ENCODE assay signal across 36 mouse cellular contexts in the genomic region with DNA sequence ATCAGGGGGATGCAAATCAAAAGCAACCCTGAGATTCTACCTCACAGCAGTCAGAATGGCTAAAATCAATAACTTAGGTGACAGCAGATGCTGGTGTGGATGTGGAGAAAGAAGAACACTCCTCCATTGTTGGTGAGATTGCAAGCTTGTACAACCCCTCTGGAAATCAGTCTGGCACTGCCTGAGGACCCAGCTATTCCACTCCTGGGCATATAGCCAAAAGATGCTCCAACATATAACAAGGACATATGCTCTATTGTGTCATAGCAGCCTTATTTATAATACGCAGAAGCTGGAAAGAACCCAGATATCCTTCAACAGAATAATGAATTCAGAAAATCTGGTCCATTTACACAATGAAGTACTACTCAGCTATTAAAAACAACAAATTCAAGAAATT. TPM values are rescaled to one million over a fixed set of nuclear protein-coding genes. Genes with fewer than 3 reads are reported as not detected.
"Had no signal": no experiment of that assay in that cellular context is flagged by ENCODE, and none has a peak within 500 bp of the region (broad histone marks: within the 10 kb centered on the region; RNA-seq: fewer than 3 reads in every experiment).

No protein-coding gene starts in this region.

RNA-seq across cellular contexts. Expression of a gene that starts 1.7 kb away (rescaled TPM):
- total RNA-seq: gastrocnemius, adult 18-20 months; gastrocnemius, adult 8-10 months; gastrocnemius, postnatal 14 days; gastrocnemius, postnatal 36 days; heart, adult 2 months; heart, postnatal 14 days; heart, postnatal 36 days; hematopoietic stem cell, adult 5-6 weeks; layer of hippocampus, adult 8-10 months; layer of hippocampus, postnatal 14 days; layer of hippocampus, postnatal 36 days; left cerebral cortex, adult 18-20 months; left cerebral cortex, adult 8-10 months; left cerebral cortex, postnatal 10 days; left cerebral cortex, postnatal 25 days; left cerebral cortex, postnatal 4 days; liver, adult 2 months had no signal
- polyA plus RNA-seq: gonadal fat pad, adult 2 months; heart, adult 2 months; heart, embryonic 11.5 days; heart, embryonic 13.5 days; heart, embryonic 15.5 days; heart, postnatal 0 days; hindbrain, embryonic 11.5 days; hindbrain, embryonic 13.5 days; hindbrain, embryonic 15.5 days; inflammation-experienced regulatory T-cells, adult 6 months; intestine, embryonic 15.5 days; intestine, postnatal 0 days; kidney, embryonic 14.5 days; kidney, embryonic 16.5 days; limb, embryonic 11.5 days; limb, embryonic 13.5 days; limb, embryonic 15.5 days; liver, adult 2 months; liver, embryonic 12.5 days; liver, embryonic 14.5 days; liver, embryonic 16.5 days had no signal

RNA-seq across cellular contexts. Expression of a gene that starts 10.5 kb away (rescaled TPM):
- total RNA-seq: gastrocnemius, adult 18-20 months; gastrocnemius, adult 8-10 months; gastrocnemius, postnatal 14 days; gastrocnemius, postnatal 36 days; heart, adult 2 months; heart, postnatal 14 days; heart, postnatal 36 days; hematopoietic stem cell, adult 5-6 weeks; layer of hippocampus, adult 8-10 months; layer of hippocampus, postnatal 14 days; layer of hippocampus, postnatal 36 days; left cerebral cortex, adult 18-20 months; left cerebral cortex, adult 8-10 months; left cerebral cortex, postnatal 10 days; left cerebral cortex, postnatal 25 days; left cerebral cortex, postnatal 4 days; liver, adult 2 months had no signal
- polyA plus RNA-seq: gonadal fat pad, adult 2 months; heart, adult 2 months; heart, embryonic 11.5 days; heart, embryonic 13.5 days; heart, embryonic 15.5 days; heart, postnatal 0 days; hindbrain, embryonic 11.5 days; hindbrain, embryonic 13.5 days; hindbrain, embryonic 15.5 days; inflammation-experienced regulatory T-cells, adult 6 months; intestine, embryonic 15.5 days; intestine, postnatal 0 days; kidney, embryonic 14.5 days; kidney, embryonic 16.5 days; limb, embryonic 11.5 days; limb, embryonic 13.5 days; limb, embryonic 15.5 days; liver, adult 2 months; liver, embryonic 12.5 days; liver, embryonic 14.5 days; liver, embryonic 16.5 days had no signal

RNA-seq across cellular contexts. Expression of a gene that starts 16.5 kb away (rescaled TPM):
- total RNA-seq: gastrocnemius, adult 18-20 months; gastrocnemius, adult 8-10 months; gastrocnemius, postnatal 14 days; gastrocnemius, postnatal 36 days; heart, adult 2 months; heart, postnatal 14 days; heart, postnatal 36 days; hematopoietic stem cell, adult 5-6 weeks; layer of hippocampus, adult 8-10 months; layer of hippocampus, postnatal 14 days; layer of hippocampus, postnatal 36 days; left cerebral cortex, adult 18-20 months; left cerebral cortex, adult 8-10 months; left cerebral cortex, postnatal 10 days; left cerebral cortex, postnatal 25 days; left cerebral cortex, postnatal 4 days; liver, adult 2 months had no signal
- polyA plus RNA-seq: gonadal fat pad, adult 2 months; heart, adult 2 months; heart, embryonic 11.5 days; heart, embryonic 13.5 days; heart, embryonic 15.5 days; heart, postnatal 0 days; hindbrain, embryonic 11.5 days; hindbrain, embryonic 13.5 days; hindbrain, embryonic 15.5 days; inflammation-experienced regulatory T-cells, adult 6 months; intestine, embryonic 15.5 days; intestine, postnatal 0 days; kidney, embryonic 14.5 days; kidney, embryonic 16.5 days; limb, embryonic 11.5 days; limb, embryonic 13.5 days; limb, embryonic 15.5 days; liver, adult 2 months; liver, embryonic 12.5 days; liver, embryonic 14.5 days; liver, embryonic 16.5 days had no signal

RNA-seq across cellular contexts. Expression of a gene that starts 26.4 kb away (rescaled TPM):
- total RNA-seq: gastrocnemius, adult 18-20 months; gastrocnemius, adult 8-10 months; gastrocnemius, postnatal 14 days; gastrocnemius, postnatal 36 days; heart, adult 2 months; heart, postnatal 14 days; heart, postnatal 36 days; hematopoietic stem cell, adult 5-6 weeks; layer of hippocampus, adult 8-10 months; layer of hippocampus, postnatal 14 days; layer of hippocampus, postnatal 36 days; left cerebral cortex, adult 18-20 months; left cerebral cortex, adult 8-10 months; left cerebral cortex, postnatal 10 days; left cerebral cortex, postnatal 25 days; left cerebral cortex, postnatal 4 days; liver, adult 2 months had no signal
- polyA plus RNA-seq: gonadal fat pad, adult 2 months; heart, adult 2 months; heart, embryonic 11.5 days; heart, embryonic 13.5 days; heart, embryonic 15.5 days; heart, postnatal 0 days; hindbrain, embryonic 11.5 days; hindbrain, embryonic 13.5 days; hindbrain, embryonic 15.5 days; inflammation-experienced regulatory T-cells, adult 6 months; intestine, embryonic 15.5 days; intestine, postnatal 0 days; kidney, embryonic 14.5 days; kidney, embryonic 16.5 days; limb, embryonic 11.5 days; limb, embryonic 13.5 days; limb, embryonic 15.5 days; liver, adult 2 months; liver, embryonic 12.5 days; liver, embryonic 14.5 days; liver, embryonic 16.5 days had no signal

RNA-seq across cellular contexts. Expression of a gene that starts 36.6 kb away (rescaled TPM):
- total RNA-seq: gastrocnemius, adult 18-20 months; gastrocnemius, adult 8-10 months; gastrocnemius, postnatal 14 days; gastrocnemius, postnatal 36 days; heart, adult 2 months; heart, postnatal 14 days; heart, postnatal 36 days; hematopoietic stem cell, adult 5-6 weeks; layer of hippocampus, adult 8-10 months; layer of hippocampus, postnatal 14 days; layer of hippocampus, postnatal 36 days; left cerebral cortex, adult 18-20 months; left cerebral cortex, adult 8-10 months; left cerebral cortex, postnatal 10 days; left cerebral cortex, postnatal 25 days; left cerebral cortex, postnatal 4 days; liver, adult 2 months had no signal
- polyA plus RNA-seq: gonadal fat pad, adult 2 months; heart, adult 2 months; heart, embryonic 11.5 days; heart, embryonic 13.5 days; heart, embryonic 15.5 days; heart, postnatal 0 days; hindbrain, embryonic 11.5 days; hindbrain, embryonic 13.5 days; hindbrain, embryonic 15.5 days; inflammation-experienced regulatory T-cells, adult 6 months; intestine, embryonic 15.5 days; intestine, postnatal 0 days; kidney, embryonic 14.5 days; kidney, embryonic 16.5 days; limb, embryonic 11.5 days; limb, embryonic 13.5 days; limb, embryonic 15.5 days; liver, adult 2 months; liver, embryonic 12.5 days; liver, embryonic 14.5 days; liver, embryonic 16.5 days had no signal
